Mouse (Mus musculus) spleen, postnatal 36 days (tissue): ENCODE measurements around the gene Phf3.
"Not testable (repeated sequence)": the region's sequence is repeated elsewhere in the genome, so short reads cannot be mapped to it uniquely, and the experiment has no call there.

Experiments used
- DNase-seq, 2 experiments: peaks; one replicate each; pipeline ENCODE4 v3.0.0; 2022; ENCODE audit warnings: low spot score in 2 of 2, mixed read lengths in 1 of 2

The Phf3 gene

GRCm38 (mm10) chr1:30771772-30772171, 101.9 kb downstream of the Phf3 start:
- no peak for DNase-seq

DNA sequence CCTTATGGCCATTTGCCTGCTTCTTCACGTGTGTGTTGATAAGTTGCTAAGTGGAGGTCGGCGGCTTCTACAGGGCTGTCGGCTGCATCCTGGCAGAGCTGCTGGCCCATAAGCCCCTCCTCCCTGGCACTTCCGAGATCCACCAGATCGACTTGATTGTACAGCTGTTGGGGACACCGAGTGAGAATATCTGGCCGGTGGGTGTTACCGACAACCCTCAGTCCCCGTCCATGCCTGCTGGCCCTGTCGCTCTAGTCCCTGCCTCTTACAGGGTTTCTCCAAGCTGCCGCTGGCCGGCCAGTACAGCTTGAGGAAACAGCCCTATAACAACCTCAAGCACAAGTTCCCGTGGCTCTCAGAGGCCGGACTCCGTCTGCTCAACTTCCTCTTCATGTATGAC, 103.1 kb downstream of the Phf3 start:
- DNase-seq: not testable (repeated sequence)

GRCm38 (mm10) chr1:30756794-30757193, 116.9 kb downstream of the Phf3 start:
- no peak for DNase-seq

- no peak for DNase-seq
Measured at GRCm38 (mm10) chr1:30755453-30756224, 118.1 kb downstream of the Phf3 start.
